In genomic region chr17:65788542-65789291, GRCm38 (mm10) we compare ENCODE assay signal across 10 mouse cellular contexts. TPM values are rescaled to one million over a fixed set of nuclear protein-coding genes. Genes with fewer than 3 reads are reported as not detected.
DNase-seq lines count a peak whose midpoint lies in the region; ATAC-seq lines count a peak whose summit lies in the region.
"Had no signal": no experiment of that assay in that cellular context is flagged by ENCODE, and none has a peak within 500 bp of the region (broad histone marks: within the 10 kb centered on the region; RNA-seq: fewer than 3 reads in every experiment).

No protein-coding gene starts in this region.

- H3K9ac ChIP-seq in liver, embryonic 11.5 days (ENCODE audit: low read depth, low read length), result no peak overlapping the region
- H3K9ac ChIP-seq in forebrain, embryonic 12.5 days, result no peak overlapping the region
- H3K9ac ChIP-seq: heart, embryonic 15.5 days had no signal

- 0 out of 2 replicates have a peak, but pooled peaks have one; percentile 11 for ATAC-seq in liver, embryonic 11.5 days (replicated peaks; ENCODE audit: low FRiP score)
- ATAC-seq in forebrain, embryonic 12.5 days (ENCODE audit: low FRiP score), result no peak

- no peak overlapping the region for H3K4me3 ChIP-seq in liver, embryonic 11.5 days (ENCODE audit: low read depth, low read length)
- H3K4me3 ChIP-seq in forebrain, embryonic 12.5 days (replicated peaks), result no peak overlapping the region
- H3K4me3 ChIP-seq: heart, embryonic 15.5 days had no signal

- H3K27me3 ChIP-seq in liver, embryonic 11.5 days (replicated peaks; ENCODE audit: control insufficient read depth, insufficient read depth, low read length), result no peaks in the 10 kb centered on the region
- H3K27me3 ChIP-seq in forebrain, embryonic 12.5 days, result no peaks in the 10 kb centered on the region
- H3K27me3 ChIP-seq: heart, embryonic 15.5 days had no signal

- H3K27ac ChIP-seq in liver, embryonic 11.5 days (ENCODE audit: low read depth, low read length), result no peak overlapping the region
- H3K27ac ChIP-seq in forebrain, embryonic 12.5 days, result no peak overlapping the region
- H3K27ac ChIP-seq: heart, embryonic 15.5 days; macrophage had no signal

- H3K4me2 ChIP-seq in liver, embryonic 11.5 days, result peak overlapping the region; percentile 21; the same call in 1 of the 2 replicates
- no peak overlapping the region for H3K4me2 ChIP-seq in forebrain, embryonic 12.5 days
- H3K4me2 ChIP-seq: heart, embryonic 15.5 days had no signal

- DNase-seq in left cerebral cortex, postnatal 4 days, result peak; percentile 36
- no peak for DNase-seq in left cerebral cortex, postnatal 14 days (ENCODE audit: low spot score in 2 of 2)
- DNase-seq in R1 (ENCODE audit: low read depth, low spot score), result peak; percentile 44
- DNase-seq in gastrocnemius, postnatal 10 days, result peak; percentile 48
- no peak for DNase-seq in liver, embryonic 11.5 days (ENCODE audit: low spot score)
- DNase-seq in cerebellum, adult 18-20 months, result no peak
- DNase-seq: layer of hippocampus, postnatal 36 days had no signal

- H3K4me1 ChIP-seq in liver, embryonic 11.5 days (replicated peaks; ENCODE audit: control insufficient read depth, insufficient read depth, low read length), result peaks cover 24% of the 10 kb centered on the region
- H3K4me1 ChIP-seq in forebrain, embryonic 12.5 days, result peaks cover 20% of the 10 kb centered on the region

- intact Hi-C loops in left cerebral cortex, postnatal 4 days (cut with DNase I), result loop anchor here (10.0 kb wide), 1 partner anchor 84 kb away; no protein-coding TSS in a partner anchor
- intact Hi-C loops in left cerebral cortex, postnatal 14 days (cut with DNase I), result no loop called here

- H3K9me3 ChIP-seq in liver, embryonic 11.5 days (ENCODE audit: control insufficient read depth, low read length), result no peaks in the 10 kb centered on the region
- no peaks in the 10 kb centered on the region for H3K9me3 ChIP-seq in forebrain, embryonic 12.5 days
- H3K9me3 ChIP-seq: heart, embryonic 15.5 days had no signal

- WGBS in liver, embryonic 11.5 days, result 76% methylated on average over 12 of the region's 12 CpGs
- WGBS in forebrain, embryonic 12.5 days, result 89% methylated on average over 12 of the region's 12 CpGs

- H3K36me3 ChIP-seq in liver, embryonic 11.5 days (ENCODE audit: control insufficient read depth, insufficient read depth, low read length), result peaks cover 11% of the 10 kb centered on the region
- H3K36me3 ChIP-seq in forebrain, embryonic 12.5 days (replicated peaks), result peaks cover 13% of the 10 kb centered on the region; the same call in 1 of the 2 replicates
- H3K36me3 ChIP-seq: heart, embryonic 15.5 days had no signal

RNA-seq across cellular contexts. Expression of gene Ppp4r1, which starts 6.3 kb away (rescaled TPM):
- 10 to 100 TPM; 80.6 to 86.3 TPM for total RNA-seq in left cerebral cortex, postnatal 4 days (2021)
- 10 to 100 TPM; 45.8 to 58.0 TPM for total RNA-seq in left cerebral cortex, postnatal 14 days (2021)
- 10 to 100 TPM; 36.3 to 41.9 TPM for total RNA-seq in gastrocnemius, postnatal 10 days (2021)
- polyA plus RNA-seq in liver, embryonic 11.5 days (2014; fragmentation: Nextera tagmentation; extraction: Ambion mirVana), result 25.5 and 28.0 TPM in 2 replicates
- polyA plus RNA-seq in forebrain, embryonic 12.5 days (2016; fragmentation: Nextera tagmentation; extraction: Ambion mirVana), result 56.9 and 59.3 TPM in 2 replicates

RNA-seq across cellular contexts. Expression of gene Rab31, which starts 16.2 kb away (rescaled TPM):
- total RNA-seq in left cerebral cortex, postnatal 4 days (2021), result 10 to 100 TPM; 83.1 to 96.3 TPM
- 10 to 100 TPM; 76.0 to 87.4 TPM for total RNA-seq in left cerebral cortex, postnatal 14 days (2021)
- total RNA-seq in gastrocnemius, postnatal 10 days (2021), result 10 to 100 TPM; 22.0 to 24.1 TPM
- 16.3 and 17.1 TPM in 2 replicates for polyA plus RNA-seq in liver, embryonic 11.5 days (2014; fragmentation: Nextera tagmentation; extraction: Ambion mirVana)
- 75.8 and 79.0 TPM in 2 replicates for polyA plus RNA-seq in forebrain, embryonic 12.5 days (2016; fragmentation: Nextera tagmentation; extraction: Ambion mirVana)

Comparison
In these comparisons a context has a peak if more than half of its experiments do, and no peak if none do; other contexts are left out.
1. DNase-seq: peak in left cerebral cortex, postnatal 4 days (single experiment), R1 (single experiment) and gastrocnemius, postnatal 10 days (single experiment); none in left cerebral cortex, postnatal 14 days (0 of 2), liver, embryonic 11.5 days (single experiment) and cerebellum, adult 18-20 months (0 of 2).